15 mouse cellular contexts compared by ENCODE assay signal in genomic region chr2:155727764-155728395, GRCm38 (mm10). TPM values are rescaled to one million over a fixed set of nuclear protein-coding genes. Genes with fewer than 3 reads are reported as not detected.
DNase-seq lines count a peak whose midpoint lies in the region; ATAC-seq and TF ChIP-seq lines count a peak whose summit lies in the region.
"Had no signal": no experiment of that assay in that cellular context is flagged by ENCODE, and none has a peak within 500 bp of the region (broad histone marks: within the 10 kb centered on the region; RNA-seq: fewer than 3 reads in every experiment).

No protein-coding gene starts in this region.

- TF ChIP-seq CTCF in kidney, postnatal 0 days (IDR thresholded peaks at IDR 0.05; ENCODE audit: low read depth): no peak

- 47% methylated on average over 7 of the region's 7 CpGs for WGBS in kidney, postnatal 0 days
- 80% methylated on average over 7 of the region's 7 CpGs for WGBS in embryonic facial prominence, embryonic 14.5 days
- 62% methylated on average over 7 of the region's 7 CpGs for WGBS in intestine, embryonic 14.5 days

- no peaks in the 10 kb centered on the region for H3K27me3 ChIP-seq in kidney, postnatal 0 days (ENCODE audit: insufficient read depth, low read length)
- no peaks in the 10 kb centered on the region for H3K27me3 ChIP-seq in embryonic facial prominence, embryonic 14.5 days (replicated peaks; ENCODE audit: control insufficient read depth, insufficient read depth, low read length)
- no peaks in the 10 kb centered on the region for H3K27me3 ChIP-seq in intestine, embryonic 14.5 days (replicated peaks; ENCODE audit: control insufficient read depth, insufficient read depth, low read length)
- H3K27me3 ChIP-seq in myocyte (ENCODE audit: control insufficient read depth, insufficient read depth, insufficient read length): no peaks in the 10 kb centered on the region
- H3K27me3 ChIP-seq: heart, embryonic 12.5 days; limb, embryonic 12.5 days had no signal

- no peaks in the 10 kb centered on the region for H3K36me3 ChIP-seq in kidney, postnatal 0 days (ENCODE audit: insufficient read depth, low read length)
- H3K36me3 ChIP-seq in embryonic facial prominence, embryonic 14.5 days (ENCODE audit: control insufficient read depth, insufficient read depth, low read length): peaks cover 9% of the 10 kb centered on the region; the same call in 1 of the 2 replicates
- no peaks in the 10 kb centered on the region for H3K36me3 ChIP-seq in intestine, embryonic 14.5 days (ENCODE audit: control insufficient read depth, insufficient read depth, low read length)
- H3K36me3 ChIP-seq in myocyte (ENCODE audit: control insufficient read depth, insufficient read depth): no peaks in the 10 kb centered on the region
- H3K36me3 ChIP-seq: limb, embryonic 12.5 days had no signal

- H3K9me3 ChIP-seq in kidney, postnatal 0 days (replicated peaks; ENCODE audit: low read length): no peaks in the 10 kb centered on the region
- H3K9me3 ChIP-seq in embryonic facial prominence, embryonic 14.5 days (ENCODE audit: control insufficient read depth, low read length): no peaks in the 10 kb centered on the region
- H3K9me3 ChIP-seq in intestine, embryonic 14.5 days (ENCODE audit: control insufficient read depth, low read length): no peaks in the 10 kb centered on the region
- H3K9me3 ChIP-seq: heart, embryonic 12.5 days; limb, embryonic 12.5 days had no signal

- DNase-seq in kidney, postnatal 0 days (ENCODE audit: low spot score): no peak
- no peak for DNase-seq in kidney, postnatal 36 days
- DNase-seq in embryonic facial prominence, embryonic 14.5 days (ENCODE audit: low spot score): no peak
- DNase-seq in intestine, embryonic 14.5 days (ENCODE audit: low spot score): no peak
- no peak for DNase-seq in cerebellum, postnatal 4 days (ENCODE audit: low spot score in 2 of 2)
- no peak for DNase-seq in left cerebral cortex, adult 9 months (ENCODE audit: low spot score in 2 of 2)
- DNase-seq in heart, postnatal 36 days: no peak
- DNase-seq: embryo, embryonic 11 days; right cerebral cortex, postnatal 14 days had no signal

- ATAC-seq in kidney, postnatal 0 days (replicated peaks; ENCODE audit: low FRiP score, low read depth): no peak
- no peak for ATAC-seq in embryonic facial prominence, embryonic 14.5 days (ENCODE audit: low read depth)
- ATAC-seq in intestine, embryonic 14.5 days (replicated peaks; ENCODE audit: low FRiP score, low TSS enrichment, low read depth): no peak
- ATAC-seq: activated CD4-positive, CD25-positive, alpha-beta regulatory T cell, adult 4 months had no signal

- 0 out of 2 replicates have a peak overlapping the region, but pooled peaks have one; percentile 87 for H3K4me2 ChIP-seq in kidney, postnatal 0 days (ENCODE audit: low read length)
- peak overlapping the region; percentile 96 for H3K4me2 ChIP-seq in embryonic facial prominence, embryonic 14.5 days (ENCODE audit: low read depth, low read length)
- H3K4me2 ChIP-seq in intestine, embryonic 14.5 days (ENCODE audit: low read length): peak overlapping the region; percentile 96; the same call in 1 of the 2 replicates
- H3K4me2 ChIP-seq in myocyte (ENCODE audit: low read depth): peak overlapping the region; percentile 99

- H3ac ChIP-seq in myocyte (ENCODE audit: control insufficient read depth, insufficient read length): no peak overlapping the region

- intact Hi-C loops in heart, postnatal 36 days (cut with DNase I): no loop called here

- H3K4me1 ChIP-seq in kidney, postnatal 0 days (replicated peaks; ENCODE audit: insufficient read depth, low read length): peaks cover 4% of the 10 kb centered on the region; the same call in 1 of the 2 replicates
- peaks cover 7% of the 10 kb centered on the region for H3K4me1 ChIP-seq in embryonic facial prominence, embryonic 14.5 days (ENCODE audit: control insufficient read depth, insufficient read depth, low read length)
- H3K4me1 ChIP-seq in intestine, embryonic 14.5 days (replicated peaks; ENCODE audit: control insufficient read depth, insufficient read depth, low read length): no peaks in the 10 kb centered on the region; the same call in 1 of the 2 replicates

- H3K4me3 ChIP-seq in kidney, postnatal 0 days (replicated peaks; ENCODE audit: low read depth, low read length): no peak overlapping the region
- H3K4me3 ChIP-seq in embryonic facial prominence, embryonic 14.5 days (ENCODE audit: low read depth, low read length): no peak overlapping the region
- H3K4me3 ChIP-seq in intestine, embryonic 14.5 days (ENCODE audit: low read depth, low read length): no peak overlapping the region
- H3K4me3 ChIP-seq in myocyte: peak overlapping the region; percentile 39

- TF ChIP-seq POLR2A in myocyte (IDR thresholded peaks at IDR 0.05; ENCODE audit: insufficient read length, low read depth): no peak

- no peak overlapping the region for H3K9ac ChIP-seq in kidney, postnatal 0 days (ENCODE audit: low read depth, low read length)
- H3K9ac ChIP-seq in embryonic facial prominence, embryonic 14.5 days (ENCODE audit: low read depth, low read length): no peak overlapping the region
- H3K9ac ChIP-seq in intestine, embryonic 14.5 days (ENCODE audit: low read length): no peak overlapping the region

- H3K79me2 ChIP-seq in myocyte (ENCODE audit: control insufficient read depth, insufficient read depth): no peaks in the 10 kb centered on the region

- H3K27ac ChIP-seq in kidney, postnatal 0 days: no peak overlapping the region
- no peak overlapping the region for H3K27ac ChIP-seq in embryonic facial prominence, embryonic 14.5 days (replicated peaks; ENCODE audit: low read depth, low read length)
- H3K27ac ChIP-seq in intestine, embryonic 14.5 days (ENCODE audit: low read depth): no peak overlapping the region
- H3K27ac ChIP-seq: limb, embryonic 12.5 days had no signal

TF ChIP-seq in myocyte, 11 proteins besides CTCF, POLR2A, EP300 and RAD21:
- TF ChIP-seq E2F4 (IDR thresholded peaks at IDR 0.05; ENCODE audit: insufficient read depth) (no peak), TCF12 (IDR thresholded peaks at IDR 0.05; ENCODE audit: insufficient read depth, poor library complexity, severe bottlenecking) (no peak), TCF3 (IDR thresholded peaks at IDR 0.05; ENCODE audit: insufficient read length, low read depth) (no peak), MAX (IDR thresholded peaks at IDR 0.05; ENCODE audit: low read depth) (no peak), USF1 (IDR thresholded peaks at IDR 0.05; ENCODE audit: low read depth) (no peak), MYOG (IDR thresholded peaks at IDR 0.05; ENCODE audit: control insufficient read depth in 1 of 3, insufficient read depth in 1 of 3, insufficient read length in 2 of 3, low read depth in 2 of 3) (no peak), SRF (IDR thresholded peaks at IDR 0.05; ENCODE audit: control insufficient read depth, insufficient read length, low read depth) (no peak)

RNA-seq across cellular contexts. Expression of gene Edem2, which starts 1.4 kb away (rescaled TPM):
- polyA plus RNA-seq in kidney, postnatal 0 days (2015; fragmentation: Nextera tagmentation; extraction: Ambion mirVana): 36.4 and 38.1 TPM in 2 replicates
- 34.0 and 35.2 TPM in 2 replicates for polyA plus RNA-seq in embryonic facial prominence, embryonic 14.5 days (2014; fragmentation: Nextera tagmentation; extraction: Ambion mirVana)
- polyA plus RNA-seq in intestine, embryonic 14.5 days (2014; fragmentation: Nextera tagmentation; extraction: Ambion mirVana): 39.2 and 47.1 TPM in 2 replicates
- polyA plus RNA-seq in myocyte (2012; fragmentation: generic; extraction: Trizol): 21.9 TPM
- 1 to 10 TPM; 6.9 to 7.0 TPM for total RNA-seq in heart, postnatal 36 days (2021)

RNA-seq across cellular contexts. Expression of gene Gm17581, which starts 7.8 kb away (rescaled TPM):
- not detected in 2 replicates for polyA plus RNA-seq in kidney, postnatal 0 days (2015; fragmentation: Nextera tagmentation; extraction: Ambion mirVana)
- polyA plus RNA-seq in embryonic facial prominence, embryonic 14.5 days (2014; fragmentation: Nextera tagmentation; extraction: Ambion mirVana): not detected in 2 replicates
- polyA plus RNA-seq in intestine, embryonic 14.5 days (2014; fragmentation: Nextera tagmentation; extraction: Ambion mirVana): not detected in 2 replicates
- polyA plus RNA-seq in myocyte (2012; fragmentation: generic; extraction: Trizol): not detected
- not detected for total RNA-seq in heart, postnatal 36 days (2021)
- total RNA-seq: monocyte, adult 5-6 weeks had no signal
- polyA plus RNA-seq: activated CD4-positive, CD25-positive, alpha-beta regulatory T cell, adult 4 months; heart, embryonic 12.5 days; large intestine, adult 2 months; limb, embryonic 12.5 days had no signal

RNA-seq across cellular contexts. Expression of gene Procr, which starts 23.0 kb away (rescaled TPM):
- 6.9 and 7.6 TPM in 2 replicates for polyA plus RNA-seq in kidney, postnatal 0 days (2015; fragmentation: Nextera tagmentation; extraction: Ambion mirVana)
- polyA plus RNA-seq in embryonic facial prominence, embryonic 14.5 days (2014; fragmentation: Nextera tagmentation; extraction: Ambion mirVana): 8.1 and 9.1 TPM in 2 replicates
- 22.8 and 23.0 TPM in 2 replicates for polyA plus RNA-seq in intestine, embryonic 14.5 days (2014; fragmentation: Nextera tagmentation; extraction: Ambion mirVana)
- 2.7 TPM for polyA plus RNA-seq in myocyte (2012; fragmentation: generic; extraction: Trizol)
- total RNA-seq in heart, postnatal 36 days (2021): 1 to 10 TPM; 3.1 to 3.3 TPM
- total RNA-seq: monocyte, adult 5-6 weeks had no signal
- polyA plus RNA-seq: activated CD4-positive, CD25-positive, alpha-beta regulatory T cell, adult 4 months had no signal

RNA-seq across cellular contexts. Expression of gene Trpc4ap, which starts 35.7 kb away (rescaled TPM):
- polyA plus RNA-seq in kidney, postnatal 0 days (2015; fragmentation: Nextera tagmentation; extraction: Ambion mirVana): 100 and 102 TPM in 2 replicates
- 131 and 147 TPM in 2 replicates for polyA plus RNA-seq in embryonic facial prominence, embryonic 14.5 days (2014; fragmentation: Nextera tagmentation; extraction: Ambion mirVana)
- polyA plus RNA-seq in intestine, embryonic 14.5 days (2014; fragmentation: Nextera tagmentation; extraction: Ambion mirVana): 127 and 129 TPM in 2 replicates
- 89.0 TPM for polyA plus RNA-seq in myocyte (2012; fragmentation: generic; extraction: Trizol)
- 10 to 100 TPM; 92.1 to 92.3 TPM for total RNA-seq in heart, postnatal 36 days (2021)

RNA-seq across cellular contexts. Expression of gene Mmp24, which starts 47.3 kb away (rescaled TPM):
- 0.03 and 0.08 TPM in 2 replicates for polyA plus RNA-seq in kidney, postnatal 0 days (2015; fragmentation: Nextera tagmentation; extraction: Ambion mirVana)
- polyA plus RNA-seq in embryonic facial prominence, embryonic 14.5 days (2014; fragmentation: Nextera tagmentation; extraction: Ambion mirVana): 0.51 TPM in 2 replicates
- polyA plus RNA-seq in intestine, embryonic 14.5 days (2014; fragmentation: Nextera tagmentation; extraction: Ambion mirVana): 0.28 and 0.55 TPM in 2 replicates
- 0.02 TPM for polyA plus RNA-seq in myocyte (2012; fragmentation: generic; extraction: Trizol)
- total RNA-seq in heart, postnatal 36 days (2021): not detected
- total RNA-seq: monocyte, adult 5-6 weeks had no signal
